Mouse (Mus musculus) monocyte, adult 59 days (primary cell): ENCODE measurements around the gene Il1f8. TPM values are rescaled to one million over a fixed set of nuclear protein-coding genes. Genes with fewer than 3 reads are reported as not detected.

Experiments used
- total RNA-seq, 2 experiments: library from RNA; stranded (reverse); gene quantifications; one replicate each; pipeline ENCODE4 v1.2.4; 2023

Il1f8 gene
- not detected for total RNA-seq

DNA sequence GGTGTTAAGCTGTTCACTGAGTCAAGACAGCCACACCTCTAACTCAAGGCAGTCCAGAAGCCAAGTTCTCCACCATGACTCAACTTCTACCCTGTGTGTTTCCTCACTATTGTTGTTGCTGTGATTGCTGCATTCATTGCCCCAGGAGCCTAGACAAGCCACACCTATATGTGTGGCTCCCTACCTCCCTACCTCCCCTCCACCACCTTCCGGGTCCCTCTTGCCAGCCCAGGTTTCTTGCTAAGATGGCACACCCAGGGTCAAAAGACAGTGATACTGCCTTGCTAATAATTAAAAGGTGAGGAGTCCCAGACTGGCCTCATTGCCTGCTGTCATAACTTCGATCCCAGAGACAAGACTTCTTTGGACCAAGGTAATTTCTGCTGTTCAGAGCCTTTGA, at the start of gene Il1f8:
Gene Il1f8, plus strand, starts transcription at position 301 of the 400 bp plus-strand sequence.

DNA sequence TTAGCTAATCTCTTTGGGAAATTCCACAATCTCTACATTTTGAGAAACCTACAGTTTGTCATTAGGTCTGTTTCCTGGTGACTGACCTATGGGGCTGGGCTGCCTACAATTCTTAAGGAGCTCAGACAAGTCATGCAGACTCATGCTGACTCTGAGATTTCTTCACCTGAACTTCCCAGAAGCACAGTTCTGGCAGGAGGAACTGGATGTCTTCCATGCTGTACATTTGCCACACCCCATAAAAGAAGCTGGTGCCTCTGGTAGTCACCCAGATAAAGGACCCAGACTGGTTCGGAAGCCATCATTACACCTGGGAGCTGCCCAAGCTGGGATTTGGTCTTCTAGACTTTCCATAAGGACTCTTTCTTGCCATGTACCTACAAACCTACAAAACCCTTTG, 33.2 kb downstream of the Il1f8 start, which contains the start of gene Il1f9:
Gene Il1f9, plus strand, starts transcription at position 301 of the 400 bp plus-strand sequence.

Other genes with a start within 250 kb of the Il1f8 start
- gene Hnmt, start 103.8 kb upstream of the Il1f8 start, total RNA-seq: 1 to 10 TPM; 4.2 TPM
- not detected for gene Tbpl2, start 56.6 kb upstream of the Il1f8 start, total RNA-seq
- gene Il1f9, start 33.3 kb downstream of the Il1f8 start, total RNA-seq: not detected
- gene Il1f6, start 62.3 kb downstream of the Il1f8 start, total RNA-seq: not detected
- gene Il1f5, start 123.8 kb downstream of the Il1f8 start, total RNA-seq: not detected
- gene Il1f10, start 138.0 kb downstream of the Il1f8 start, total RNA-seq: not detected
- gene Il1rn, start 183.7 kb downstream of the Il1f8 start, total RNA-seq: 10 to 100 TPM; 14.6 to 18.5 TPM
- gene Psd4, start 214.4 kb downstream of the Il1f8 start, total RNA-seq: 10 to 100 TPM; 56.1 to 69.3 TPM